Mouse (Mus musculus): Measurements from ENCODE around the gene Pef1.

GRCm38 (mm10) chr4:130128907-130129306 is 26.5 kb downstream of the Pef1 start:
- no peak for TF ChIP-seq ZNF384 (IDR thresholded peaks at IDR 0.05; ENCODE audit: low read depth, low read length)
- TF ChIP-seq CHD2 (IDR thresholded peaks at IDR 0.05; ENCODE audit: low read depth, low read length): no peak
- TF ChIP-seq ZC3H11A (IDR thresholded peaks at IDR 0.05; ENCODE audit: borderline replicate concordance, low read depth, low read length): no peak
